Mouse (Mus musculus) C2C12 (cell line): ENCODE data around the gene Krtap13-1.

ENCODE experiments used
- CTCF ChIP-seq: IDR thresholded peaks from one replicate; pipeline ENCODE4 v1.5.1; 2011; ENCODE audit not compliant: control insufficient read depth, insufficient read depth, insufficient read length
- MAX ChIP-seq: IDR thresholded peaks from one replicate; pipeline ENCODE4 v1.6.1; 2011; ENCODE audit warnings: mild to moderate bottlenecking, control low read depth

DNA sequence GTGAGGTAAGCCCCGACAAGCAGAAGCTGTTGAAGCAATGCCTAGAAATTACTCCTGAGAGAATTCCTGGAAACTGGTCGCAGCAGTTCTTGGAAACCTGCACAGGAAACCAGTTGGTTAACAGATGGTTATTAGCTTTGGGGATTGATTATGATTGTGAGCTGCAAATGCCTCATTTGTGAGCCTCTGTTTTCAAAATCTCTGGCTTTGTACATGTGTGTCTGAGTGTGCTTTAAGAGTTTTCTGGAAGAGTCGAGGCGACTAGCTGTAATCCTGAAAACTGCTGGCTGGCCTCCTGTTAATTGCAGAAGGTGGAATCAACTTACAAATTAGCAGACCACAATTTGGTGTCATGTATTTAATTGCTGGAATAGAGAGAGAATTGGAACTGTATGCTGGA, 19.3 kb downstream of the Krtap13-1 start:
- TF ChIP-seq CTCF = no peak
- TF ChIP-seq MAX = no peak
